Mouse (Mus musculus): Measurements from ENCODE around the gene Cd52.
A peak's percentile ranks its signal among the peaks of the same experiment; 100 is the strongest.

Gene Cd52

DNA sequence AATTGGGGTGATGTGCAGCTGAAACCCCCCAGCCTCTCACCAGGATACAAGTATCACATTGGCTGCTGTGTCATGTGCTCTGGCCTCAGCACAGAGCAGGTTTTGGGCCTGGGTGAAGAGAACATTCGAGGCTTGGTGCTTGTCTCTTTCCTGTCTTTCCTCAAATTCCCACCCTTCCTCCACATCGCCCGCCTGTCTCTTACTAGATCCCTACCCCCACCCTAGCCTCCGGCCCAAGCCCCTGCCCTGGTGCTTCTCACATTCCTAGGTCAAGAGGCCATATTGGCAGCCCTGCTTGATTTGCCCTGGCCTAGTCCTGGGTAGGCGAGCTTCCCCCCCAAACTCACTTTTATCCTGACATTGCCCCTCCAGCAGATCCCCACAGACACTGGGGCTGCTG, 24.2 kb upstream of the Cd52 start:
- DNase-seq (ENCODE audit: low spot score in 2 of 2), result no peak

GRCm38 (mm10) chr4:134118126-134118800, 23.4 kb upstream of the Cd52 start:
- no peak for DNase-seq (ENCODE audit: low spot score in 2 of 2)

GRCm38 (mm10) chr4:134117012-134117411, 22.1 kb upstream of the Cd52 start:
- DNase-seq (ENCODE audit: low spot score in 2 of 2), result no peak

GRCm38 (mm10) chr4:134116501-134116900, 21.6 kb upstream of the Cd52 start:
- no peak for DNase-seq (ENCODE audit: low spot score in 2 of 2)

DNA sequence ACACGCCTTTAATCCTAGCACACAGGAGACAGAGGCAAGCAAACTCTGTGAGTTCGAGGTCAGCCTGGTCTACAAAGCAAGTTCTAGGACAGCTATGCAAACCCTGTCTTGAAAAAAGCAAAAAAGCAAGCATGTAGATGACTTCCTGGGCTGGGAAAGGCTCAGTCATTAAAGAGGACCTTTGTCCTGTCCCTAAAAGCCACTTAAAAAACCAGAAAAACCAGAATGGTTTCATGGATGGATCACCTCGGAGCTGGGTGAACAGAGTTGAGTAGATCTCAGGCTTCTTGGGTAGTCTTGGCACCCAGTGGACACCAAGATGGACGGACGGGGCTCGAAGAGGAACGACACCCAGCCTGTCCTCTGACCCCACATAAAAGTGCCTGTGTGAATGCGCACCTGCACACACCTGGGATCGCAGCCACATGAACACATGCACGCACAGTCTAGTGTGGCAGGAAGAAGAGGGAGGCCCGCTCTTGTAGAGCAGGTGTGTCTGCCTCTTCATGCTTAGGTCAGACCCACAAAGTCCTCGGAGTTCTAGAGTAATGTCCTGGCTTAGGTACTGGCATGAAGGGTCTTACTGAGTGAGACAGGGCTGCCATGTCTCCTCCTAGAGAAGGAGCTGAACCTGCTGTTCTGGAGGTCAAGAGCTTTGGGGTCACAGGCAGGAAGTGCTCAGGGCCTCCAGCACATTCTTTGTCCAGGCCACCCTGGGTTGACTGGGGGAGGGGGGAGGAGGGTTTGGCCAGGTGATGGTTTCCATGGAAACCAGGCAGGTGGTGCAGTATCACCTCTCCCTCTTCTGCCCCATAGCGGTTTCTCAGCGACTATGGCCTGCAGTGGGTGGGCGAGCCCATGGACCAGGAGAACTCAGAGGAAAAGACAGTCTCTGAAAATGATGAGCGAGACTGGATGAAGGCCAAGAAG, 20.6 kb upstream of the Cd52 start:
- no peak for DNase-seq (ENCODE audit: low spot score in 2 of 2)

DNA sequence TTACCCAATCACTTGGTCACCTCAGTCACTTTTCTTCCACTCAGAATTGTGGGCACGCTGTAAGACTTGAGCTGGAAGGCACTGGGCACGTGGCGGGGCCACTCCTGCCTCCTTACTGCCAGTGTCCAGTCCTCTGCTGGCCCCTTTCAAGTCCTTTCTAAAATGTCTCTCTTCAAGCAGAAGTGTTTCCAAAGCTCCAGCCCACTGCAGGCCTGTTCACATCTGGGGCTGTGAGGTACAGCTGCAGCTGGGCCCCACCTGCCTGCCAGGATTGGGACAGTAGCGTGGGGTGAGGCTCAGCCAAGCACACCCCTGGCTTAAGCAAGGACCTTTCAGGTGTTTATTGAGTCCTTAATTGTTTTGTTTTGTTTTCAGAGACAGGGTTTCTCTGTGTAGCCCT, 19.2 kb upstream of the Cd52 start:
- DNase-seq (ENCODE audit: low spot score in 2 of 2), result no peak

GRCm38 (mm10) chr4:134113356-134113994, 18.6 kb upstream of the Cd52 start:
- no peak for DNase-seq (ENCODE audit: low spot score in 2 of 2)

DNA sequence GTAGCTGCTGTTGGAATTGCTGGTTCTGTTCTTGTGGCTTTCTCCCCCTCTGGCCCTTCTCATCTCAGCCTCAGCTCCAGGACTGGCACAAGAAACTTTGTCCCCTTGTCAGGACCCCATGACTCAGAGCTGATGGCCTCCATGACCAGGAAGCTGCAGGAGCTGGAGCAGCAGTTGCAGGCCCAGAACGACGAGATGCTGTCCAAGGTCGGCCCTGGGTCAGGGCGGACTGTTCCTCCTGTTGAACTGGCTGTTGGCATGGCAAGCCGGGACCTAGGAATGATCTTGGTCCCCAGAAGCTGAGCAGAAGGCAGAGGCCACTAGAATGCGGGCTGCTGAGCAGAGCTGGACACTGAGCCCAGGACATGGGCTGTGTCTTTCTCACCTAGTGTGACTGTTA, 17.5 kb upstream of the Cd52 start:
- DNase-seq (ENCODE audit: low spot score in 2 of 2), result no peak

GRCm38 (mm10) chr4:134110653-134111052, 15.8 kb upstream of the Cd52 start:
- DNase-seq (ENCODE audit: low spot score in 2 of 2), result no peak

GRCm38 (mm10) chr4:134108196-134108595, 13.3 kb upstream of the Cd52 start:
- DNase-seq (ENCODE audit: low spot score in 2 of 2), result no peak

DNA sequence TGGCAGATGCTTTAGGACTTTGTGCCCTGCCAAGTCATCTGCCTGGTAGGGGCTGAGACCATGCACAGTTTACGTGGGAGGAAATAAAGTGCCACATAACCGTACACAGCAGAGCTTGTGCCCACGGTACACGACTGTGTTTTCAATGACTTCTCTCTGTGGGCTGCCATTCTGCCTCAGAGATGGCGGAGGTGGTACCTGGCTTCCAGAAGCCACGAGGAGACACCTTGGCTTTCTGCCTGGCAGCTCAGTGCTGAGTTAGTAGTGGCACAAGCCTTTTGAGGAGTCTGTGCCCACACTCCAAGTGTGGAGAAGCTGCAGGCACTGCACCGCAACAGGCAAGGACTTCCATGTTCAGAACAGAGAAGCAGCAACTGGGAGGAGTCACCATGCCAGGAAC, 12.8 kb upstream of the Cd52 start:
- DNase-seq (ENCODE audit: low spot score in 2 of 2), result no peak

DNA sequence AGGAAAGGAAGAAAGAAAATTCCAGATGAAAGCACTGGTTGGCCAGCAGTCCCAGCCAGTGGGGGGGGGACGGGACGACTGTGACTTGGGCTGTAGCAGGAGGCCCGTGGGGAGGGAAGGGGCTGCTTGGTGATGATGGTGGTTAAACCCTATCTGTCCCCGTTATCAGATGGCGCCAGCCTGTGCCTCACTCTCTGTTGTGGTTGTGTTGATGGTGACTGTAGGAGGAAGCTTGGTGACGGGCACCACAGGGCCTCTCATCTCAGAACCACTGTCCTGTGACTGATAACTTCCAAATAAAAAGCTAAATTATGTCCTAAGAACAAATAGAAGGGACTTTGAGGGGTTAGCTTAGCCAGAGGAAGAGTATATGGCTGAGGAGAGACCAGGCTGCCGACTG, 11.2 kb upstream of the Cd52 start:
- DNase-seq (ENCODE audit: low spot score in 2 of 2), result no peak

GRCm38 (mm10) chr4:134102742-134103119, 7.8 kb upstream of the Cd52 start:
- no peak for DNase-seq (ENCODE audit: low spot score in 2 of 2)

DNA sequence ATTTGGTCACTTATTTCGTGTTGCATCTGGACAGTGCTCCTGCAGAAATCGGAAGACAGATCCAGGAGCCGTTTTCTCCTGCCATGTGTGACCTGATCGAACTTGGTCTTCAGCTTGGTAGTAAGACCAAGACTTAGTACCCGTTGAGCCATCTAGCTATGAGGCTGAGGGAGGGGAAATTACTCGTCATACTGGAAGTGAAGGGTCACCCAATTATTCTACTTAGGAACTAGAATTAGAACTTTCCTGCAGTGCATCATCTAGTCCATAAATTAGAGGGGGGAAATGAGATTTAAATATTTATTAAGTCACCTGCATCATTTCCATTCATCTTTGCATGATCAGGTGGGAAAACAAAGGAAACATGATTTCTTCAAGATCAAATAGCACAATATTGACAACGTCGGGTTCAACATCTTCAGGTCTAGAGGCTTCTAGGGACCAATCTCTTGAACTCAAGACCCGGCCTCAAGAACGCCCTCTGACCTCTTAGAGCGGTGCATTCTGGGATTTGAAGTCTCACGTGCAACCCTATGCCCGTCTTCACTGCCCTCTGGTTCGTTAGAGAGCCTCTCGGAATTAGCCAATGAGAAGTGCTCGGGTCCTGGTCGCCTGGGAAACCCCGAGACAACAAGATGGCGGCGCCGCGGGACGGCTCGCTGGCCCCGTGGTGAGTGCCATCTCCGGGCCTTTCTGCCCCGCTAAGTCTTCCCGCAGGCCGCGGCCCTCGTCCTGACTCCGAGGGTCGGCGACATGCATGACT, 7.3 kb upstream of the Cd52 start, which contains the start of gene Ubxn11:
TSS of gene Ubxn11 (plus strand) at position 592 of the 763 bp plus-strand sequence.
- peak; percentile 95 to 97 for DNase-seq (ENCODE audit: low spot score in 2 of 2)

GRCm38 (mm10) chr4:134100245-134100644, 5.4 kb upstream of the Cd52 start:
- no peak for DNase-seq (ENCODE audit: low spot score in 2 of 2)

DNA sequence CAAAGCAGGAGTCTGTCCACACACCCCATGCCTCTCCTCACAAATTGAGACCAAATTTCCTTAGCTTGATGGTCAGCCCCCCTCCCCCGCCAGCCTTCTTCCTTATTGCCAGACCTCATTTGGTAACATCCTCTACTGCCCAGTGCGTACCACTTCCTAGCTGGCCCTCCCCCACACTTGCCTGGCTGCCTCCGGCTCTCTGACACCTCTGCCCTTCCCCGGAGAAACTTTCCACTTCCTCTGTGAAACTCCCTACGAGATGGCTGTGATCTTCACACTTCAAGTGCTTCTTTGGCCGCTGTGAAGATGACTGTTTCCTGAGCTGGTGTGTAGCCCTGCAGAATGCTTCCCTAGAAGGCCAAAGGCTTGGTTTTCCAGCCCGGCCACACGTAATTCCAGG, 3.7 kb upstream of the Cd52 start:
- DNase-seq (ENCODE audit: low spot score in 2 of 2), result peak; percentile 68 to 73

DNA sequence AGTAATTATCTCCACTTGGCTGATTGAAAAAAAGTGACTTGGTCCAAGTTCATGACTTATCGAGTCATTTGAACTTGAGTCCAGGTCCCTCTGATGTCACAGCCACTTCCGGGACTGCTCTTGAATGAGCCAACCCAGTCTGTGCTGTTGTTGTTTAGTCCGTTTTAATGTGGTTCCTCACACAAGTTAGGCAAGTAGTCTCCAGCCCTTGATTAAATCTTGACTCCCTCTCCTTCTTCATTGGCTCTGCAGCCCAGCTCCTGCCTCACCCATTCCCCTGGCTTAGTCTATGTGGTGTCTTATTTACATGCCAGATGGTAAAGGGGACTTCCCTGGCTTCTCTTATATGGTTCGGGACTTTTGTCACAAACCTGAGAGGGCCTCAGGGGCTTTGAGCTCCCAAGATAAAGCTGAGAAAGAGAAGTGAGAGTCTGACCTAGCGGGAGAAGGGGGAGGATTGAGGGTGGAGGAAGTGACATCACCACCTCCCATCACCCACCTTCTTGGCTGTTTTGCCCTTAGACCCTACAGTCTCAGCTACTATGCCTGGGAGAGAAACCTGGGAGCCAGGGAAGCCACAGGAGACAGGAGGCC, 2.2 kb upstream of the Cd52 start:
- DNase-seq (ENCODE audit: low spot score in 2 of 2), result no peak

DNA sequence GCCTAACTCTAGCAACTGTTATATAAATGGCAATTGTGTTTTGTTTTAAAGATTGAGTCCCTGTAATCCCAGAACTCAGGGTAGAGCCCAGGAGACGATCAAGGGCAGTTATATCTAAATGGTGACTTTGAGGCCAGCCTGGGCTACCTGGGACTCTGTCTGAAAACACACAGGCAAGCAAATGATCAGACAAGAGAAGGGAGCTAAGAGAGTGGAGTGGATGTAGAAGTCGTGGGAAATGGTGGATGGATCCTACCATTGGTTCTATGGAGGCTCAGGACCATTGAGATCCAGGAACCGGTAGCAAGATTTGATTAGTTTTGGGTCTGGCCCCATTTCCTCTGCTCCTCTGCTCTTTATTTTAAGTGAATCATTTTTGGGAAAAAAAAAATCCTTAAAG, 1.2 kb upstream of the Cd52 start:
- no peak for DNase-seq (ENCODE audit: low spot score in 2 of 2)

GRCm38 (mm10) chr4:134094004-134094564, 798 bp downstream of the Cd52 start:
- no peak for DNase-seq (ENCODE audit: low spot score in 2 of 2)

DNA sequence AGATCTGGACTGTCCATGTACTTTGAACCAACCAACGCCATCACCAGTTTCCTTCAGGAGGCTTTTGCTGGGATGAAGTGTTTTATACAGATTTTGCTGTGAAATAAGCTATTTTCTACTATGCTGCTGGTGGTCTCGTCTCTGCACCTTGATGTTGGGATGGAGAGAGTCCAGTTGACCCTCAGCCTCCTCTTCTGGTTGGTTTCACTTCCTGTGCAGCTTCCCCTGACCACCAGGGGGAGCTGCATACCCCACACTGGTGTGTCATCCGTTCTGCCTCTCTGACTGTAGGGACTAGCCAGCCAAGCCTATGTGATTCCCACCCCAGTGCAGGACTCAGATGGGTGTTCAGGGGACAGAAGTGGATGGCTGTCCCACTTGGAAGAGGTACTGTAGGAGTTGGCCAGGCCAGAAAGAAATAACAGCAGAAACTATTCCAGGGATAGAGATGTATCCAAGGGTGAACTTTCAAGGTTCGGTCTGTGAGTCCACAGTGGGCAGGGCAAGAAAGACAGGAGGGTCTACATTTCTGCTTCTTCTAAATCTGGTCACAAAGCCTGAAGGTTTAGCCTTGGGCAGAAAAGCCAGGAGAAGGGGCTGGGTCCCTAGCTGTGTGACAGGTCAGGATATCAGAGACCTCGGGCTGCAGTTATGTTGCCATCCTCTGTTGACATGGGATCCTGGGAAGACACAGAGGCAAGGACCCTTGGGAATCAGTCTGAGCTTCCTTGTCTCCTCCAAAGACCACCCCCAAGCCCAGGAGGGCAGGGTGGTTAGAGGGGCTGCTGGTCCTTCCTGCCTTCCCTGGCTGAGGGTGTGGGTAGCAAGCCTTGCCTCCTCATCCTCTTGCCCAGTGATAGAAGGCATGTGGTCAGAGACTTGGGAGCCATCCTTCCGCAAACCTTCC, 2.2 kb downstream of the Cd52 start:
- DNase-seq (ENCODE audit: low spot score in 2 of 2), result peak in 1 of 2 experiments; percentile 54

All from right cerebral cortex, postnatal 10 days (tissue).